Mouse (Mus musculus): ENCODE results near the gene Prss36. TPM values are rescaled to one million over a fixed set of nuclear protein-coding genes. Genes with fewer than 3 reads are reported as not detected.

Prss36 gene
- polyA plus RNA-seq (2016; fragmentation: Nextera tagmentation; extraction: Ambion mirVana), result 9.6 and 10.7 TPM in 2 replicates

DNA sequence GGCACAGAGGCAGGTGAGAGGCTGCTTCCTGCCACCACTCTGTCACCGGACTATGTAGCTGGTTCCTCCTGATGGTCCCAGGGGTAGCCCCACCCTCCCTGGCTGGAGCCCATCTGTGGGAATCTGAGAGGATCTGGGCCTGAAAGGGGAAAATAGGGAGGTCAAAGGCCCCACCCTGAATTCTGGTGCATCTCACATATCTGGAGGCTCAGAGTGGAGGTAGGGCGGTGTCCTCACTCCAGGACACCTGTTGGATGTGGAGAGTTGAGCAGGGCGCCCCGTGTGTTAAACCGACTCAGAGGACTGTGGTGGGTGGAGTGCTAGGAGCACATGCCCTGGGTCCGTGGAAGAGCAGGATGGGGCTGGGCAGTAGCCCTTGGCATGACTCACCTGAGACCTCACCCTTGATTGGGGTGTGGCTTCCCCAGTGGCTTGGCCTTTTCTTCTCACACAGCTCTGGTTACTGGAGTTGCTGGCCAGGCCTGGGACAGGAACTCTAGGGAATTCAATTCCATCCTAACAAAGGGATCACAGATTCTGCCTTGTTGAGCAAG, at the start of gene Prss36:
TSS of gene Prss36 (minus strand) at position 256 of the 554 bp plus-strand sequence.
- H3K9me3 ChIP-seq, result no peaks in the 10 kb centered on the region
- ATAC-seq (ENCODE audit: insufficient number of reproducible peaks, insufficient read depth, low FRiP score, low TSS enrichment, low read depth), result no peak
- WGBS, result 78% methylated on average over 6 of the region's 6 CpGs
- no peak within 1 kb of the TSS for H3K4me2 ChIP-seq
- peaks cover 46% of the 10 kb centered on the region for H3K27me3 ChIP-seq
- H3K4me1 ChIP-seq (replicated peaks), result peaks cover 4% of the 10 kb centered on the region; the same call in 1 of the 2 replicates
- no peak within 1 kb of the TSS for H3K4me3 ChIP-seq (replicated peaks)
- no peaks in the 10 kb centered on the region for H3K36me3 ChIP-seq
- no peak within 1 kb of the TSS for H3K9ac ChIP-seq (replicated peaks)
- no peak within 1 kb of the TSS for H3K27ac ChIP-seq

DNA sequence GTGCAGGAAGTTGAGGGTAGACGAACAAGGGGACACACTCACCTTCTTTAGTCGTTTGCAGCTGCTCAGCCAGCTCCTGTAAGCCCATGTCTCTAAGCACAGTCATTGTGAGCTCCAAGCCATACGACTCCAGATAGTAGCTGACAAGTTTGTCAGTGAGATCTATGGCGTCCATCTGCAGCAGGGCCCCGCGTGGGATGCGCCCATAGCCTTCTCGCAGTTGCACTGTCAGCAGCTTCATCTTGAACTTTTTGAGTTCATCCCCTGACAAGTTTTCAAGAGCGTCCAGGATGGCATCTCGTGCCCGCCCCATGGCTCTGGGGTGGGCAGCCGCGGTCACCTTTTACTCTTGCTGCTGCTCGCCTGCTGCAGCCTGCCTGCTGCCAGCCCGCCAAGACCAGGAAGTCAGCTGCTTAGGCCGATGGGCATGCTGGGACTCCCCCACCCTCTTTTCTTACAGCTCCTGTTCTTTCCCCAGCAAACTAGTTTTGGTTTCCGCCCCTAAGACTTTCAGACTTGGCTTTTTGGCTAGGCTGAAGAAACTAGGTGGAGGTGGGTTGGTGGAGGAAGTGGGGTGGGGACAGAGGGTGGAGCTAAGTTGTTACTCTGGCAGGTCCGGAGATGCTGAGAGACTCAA, 46.9 kb upstream of the Prss36 start, which contains the start of gene Pycard:
TSS of gene Pycard (minus strand) at position 527 of the 637 bp plus-strand sequence.
- ATAC-seq (ENCODE audit: insufficient number of reproducible peaks, insufficient read depth, low FRiP score, low TSS enrichment, low read depth), result no peak
- Histone ChIP-seq H3K9ac (replicated peaks) (peak within 1 kb of the TSS; percentile 44; the same call in 1 of the 2 replicates), H3K4me2 (peak within 1 kb of the TSS; percentile 55)

DNA sequence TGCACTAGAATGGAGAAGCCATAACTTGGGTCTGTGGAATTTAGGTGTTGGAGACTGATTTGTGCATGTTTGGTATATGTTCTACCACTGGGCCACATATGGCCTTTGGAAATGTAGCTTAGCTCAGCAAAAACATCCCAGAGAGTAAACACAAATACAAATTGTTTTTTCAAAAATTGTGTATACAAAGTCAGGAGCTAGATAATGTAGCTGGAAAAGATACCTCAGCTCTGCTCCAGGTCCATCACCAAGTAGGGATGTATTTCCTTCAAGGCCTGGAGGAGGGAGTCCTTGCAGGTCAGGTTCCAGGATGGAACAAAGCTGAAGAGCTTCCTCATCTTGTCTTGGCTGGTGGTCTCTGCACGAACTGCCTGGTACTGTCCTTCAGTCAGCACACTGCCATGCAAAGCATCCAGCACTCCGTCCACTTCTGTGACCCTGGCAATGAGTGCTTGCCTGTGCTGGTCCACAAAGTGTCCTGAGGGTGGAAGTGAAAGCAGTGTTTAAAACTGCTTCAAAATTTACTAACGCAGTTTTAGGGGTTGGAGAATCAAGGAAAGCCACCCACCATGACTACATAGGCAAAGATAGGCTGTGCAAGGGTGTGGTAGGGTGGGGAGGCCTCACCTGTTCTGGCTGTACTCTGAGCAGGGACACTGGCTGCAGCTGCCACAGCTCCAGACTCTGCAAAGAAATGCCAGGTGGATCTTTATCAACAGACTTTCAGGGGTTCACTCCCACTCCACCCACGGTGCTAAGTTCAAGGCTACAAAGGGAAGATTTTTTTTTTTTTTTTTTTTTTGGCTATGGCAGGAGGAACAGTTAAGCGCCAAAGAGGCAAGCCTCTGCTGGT, 46.2 kb upstream of the Prss36 start:
- no peaks in the 10 kb centered on the region for H3K27me3 ChIP-seq
- ATAC-seq (ENCODE audit: insufficient number of reproducible peaks, insufficient read depth, low FRiP score, low TSS enrichment, low read depth), result no peak
- peak overlapping the region; percentile 67; the same call in 1 of the 2 replicates for H3K27ac ChIP-seq
- H3K4me2 ChIP-seq, result peak overlapping the region; percentile 55
- H3K36me3 ChIP-seq, result peaks cover 38% of the 10 kb centered on the region
- H3K9ac ChIP-seq (replicated peaks), result peak overlapping the region; percentile 44; the same call in 1 of the 2 replicates
- peaks cover 5% of the 10 kb centered on the region; the same call in 1 of the 2 replicates for H3K4me1 ChIP-seq (replicated peaks)
- H3K4me3 ChIP-seq (replicated peaks), result no peak overlapping the region
- WGBS, result 47% methylated on average over 5 of the region's 5 CpGs
- H3K9me3 ChIP-seq, result no peaks in the 10 kb centered on the region

More for the DNA sequence above, 46.9 kb upstream of the Prss36 start, which contains the start of gene Pycard:
- H3K4me3 ChIP-seq (replicated peaks), result peak within 1 kb of the TSS; percentile 28
- 17% methylated on average over 18 of the region's 18 CpGs for WGBS
- no peaks in the 10 kb centered on the region for H3K27me3 ChIP-seq
- H3K9me3 ChIP-seq, result no peaks in the 10 kb centered on the region
- peaks cover 31% of the 10 kb centered on the region for H3K36me3 ChIP-seq
- peak within 1 kb of the TSS; percentile 67 for H3K27ac ChIP-seq
- peaks cover 5% of the 10 kb centered on the region; the same call in 1 of the 2 replicates for H3K4me1 ChIP-seq (replicated peaks)

DNA sequence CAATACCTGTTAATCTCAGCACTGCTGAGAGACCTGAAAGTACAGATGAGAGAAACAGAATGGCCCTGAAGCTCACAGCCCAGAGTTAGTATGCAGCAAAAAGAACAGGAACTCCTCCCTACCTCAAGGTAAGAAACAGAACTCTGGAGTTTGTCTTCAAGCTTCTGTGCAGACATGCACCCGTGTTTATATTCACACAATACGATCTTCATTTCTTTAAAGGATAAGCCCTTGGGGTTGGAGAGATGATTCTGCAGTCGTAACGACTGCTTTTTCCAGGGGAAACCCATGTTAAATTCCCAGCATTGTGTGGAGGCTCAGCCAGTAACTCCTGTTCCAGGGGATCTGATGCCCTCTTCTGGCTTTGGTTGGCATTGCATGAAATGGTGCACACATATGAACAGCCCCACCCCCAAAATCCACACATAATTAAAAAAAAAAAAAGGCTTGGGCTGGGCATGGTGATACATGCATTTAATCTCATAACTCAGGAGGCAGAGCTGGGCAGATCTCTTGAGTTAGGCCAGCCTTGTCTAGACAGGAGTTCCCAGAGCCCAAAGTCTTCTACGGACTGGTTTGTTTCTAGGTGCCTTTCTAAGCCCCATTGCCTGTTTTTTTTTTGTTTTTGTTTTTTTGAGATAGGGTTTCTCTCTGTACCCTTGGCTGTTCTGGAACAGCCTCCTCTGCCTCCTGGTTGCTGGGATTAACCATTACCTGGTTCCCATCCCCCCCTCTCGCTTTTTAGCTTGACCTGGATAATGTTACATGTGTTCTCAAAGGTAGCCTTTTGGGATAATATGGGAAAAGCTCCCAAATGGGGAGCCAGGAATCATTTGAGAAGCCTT, 45.3 kb upstream of the Prss36 start:
- Histone ChIP-seq H3K9ac (replicated peaks) (no peak overlapping the region), H3K4me2 (no peak overlapping the region), H3K36me3 (peaks cover 47% of the 10 kb centered on the region), H3K27me3 (no peaks in the 10 kb centered on the region), H3K27ac (peak overlapping the region; percentile 35; the same call in 1 of the 2 replicates), H3K4me3 (replicated peaks) (no peak overlapping the region), H3K9me3 (no peaks in the 10 kb centered on the region), H3K4me1 (replicated peaks) (peaks cover 5% of the 10 kb centered on the region; the same call in 1 of the 2 replicates)
- peak; percentile 56 for ATAC-seq (ENCODE audit: insufficient number of reproducible peaks, insufficient read depth, low FRiP score, low TSS enrichment, low read depth)
- WGBS, result 49% methylated on average over 6 of the region's 6 CpGs

DNA sequence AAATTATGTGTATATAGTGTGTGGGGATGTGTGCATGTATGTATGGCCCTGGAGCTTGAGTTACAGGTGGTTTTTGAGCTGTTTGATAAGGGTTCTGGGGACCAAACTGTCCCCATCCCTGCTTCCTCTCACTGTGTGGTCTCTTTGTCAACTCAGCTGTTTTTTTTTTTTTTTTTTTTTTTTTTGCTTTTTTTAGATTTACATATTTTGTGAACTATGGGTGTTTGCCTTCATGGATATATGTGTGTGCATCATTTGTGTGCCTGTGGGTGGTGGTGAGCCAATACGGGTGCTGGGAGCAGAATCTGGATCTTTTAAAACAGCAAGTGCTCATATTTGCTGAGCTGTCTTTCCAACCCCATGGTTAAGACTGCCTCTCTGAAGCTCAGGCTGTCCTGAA, 42.4 kb upstream of the Prss36 start:
- Histone ChIP-seq H3K4me3 (replicated peaks) (no peak overlapping the region), H3K36me3 (peaks cover 76% of the 10 kb centered on the region), H3K27ac (no peak overlapping the region), H3K4me1 (replicated peaks) (peaks cover 5% of the 10 kb centered on the region; the same call in 1 of the 2 replicates), H3K9me3 (no peaks in the 10 kb centered on the region), H3K4me2 (no peak overlapping the region), H3K27me3 (no peaks in the 10 kb centered on the region), H3K9ac (replicated peaks) (no peak overlapping the region)
- no peak for ATAC-seq (ENCODE audit: insufficient number of reproducible peaks, insufficient read depth, low FRiP score, low TSS enrichment, low read depth)
- WGBS, result 100% methylated on average over 1 of the region's 1 CpGs

DNA sequence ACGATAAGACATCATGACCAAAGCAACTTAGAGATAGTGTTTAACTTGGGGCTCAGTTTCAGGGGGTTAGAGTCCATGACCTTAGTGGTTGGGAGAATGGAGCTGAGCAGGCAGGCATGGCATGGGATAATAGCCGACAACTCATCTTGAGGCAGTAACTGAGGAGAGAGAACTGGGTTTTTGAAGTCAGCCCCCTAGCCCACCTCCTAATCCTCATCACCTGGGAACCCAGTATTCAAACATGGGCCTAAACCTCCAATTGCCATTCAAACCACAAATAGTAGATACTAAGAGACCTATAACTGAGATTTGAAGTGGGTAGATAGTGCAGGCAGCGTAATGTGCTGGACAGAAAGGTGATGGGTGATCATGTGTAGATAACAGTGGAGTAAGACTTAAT, 34.1 kb upstream of the Prss36 start:
- WGBS, result 91% methylated on average over 3 of the region's 3 CpGs
- H3K4me1 ChIP-seq (replicated peaks), result no peaks in the 10 kb centered on the region
- H3K9me3 ChIP-seq, result no peaks in the 10 kb centered on the region
- peaks cover 99% of the 10 kb centered on the region for H3K36me3 ChIP-seq
- ATAC-seq (ENCODE audit: insufficient number of reproducible peaks, insufficient read depth, low FRiP score, low TSS enrichment, low read depth), result no peak
- H3K4me2 ChIP-seq, result no peak overlapping the region
- no peak overlapping the region for H3K27ac ChIP-seq
- H3K27me3 ChIP-seq, result no peaks in the 10 kb centered on the region
- H3K4me3 ChIP-seq (replicated peaks), result no peak overlapping the region
- H3K9ac ChIP-seq (replicated peaks), result no peak overlapping the region

DNA sequence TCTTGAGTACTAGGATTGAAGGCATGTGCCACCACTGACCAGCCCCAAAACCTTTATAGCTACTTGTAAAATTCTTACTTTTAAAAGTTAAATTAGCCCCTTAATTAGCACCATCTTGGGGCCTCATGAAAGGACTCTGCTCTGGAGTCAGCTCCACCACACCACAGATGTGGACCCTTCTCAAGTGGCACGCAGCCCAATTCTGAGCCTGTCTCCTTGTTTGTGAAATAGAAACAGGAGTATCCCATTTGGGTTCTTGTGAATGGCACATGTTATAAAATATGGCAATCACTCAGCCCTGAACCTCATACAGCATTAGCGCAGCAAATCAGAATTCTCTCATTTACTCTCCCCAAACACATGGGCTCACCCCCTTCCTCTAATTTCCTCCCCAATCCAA, 32.3 kb upstream of the Prss36 start:
- no peaks in the 10 kb centered on the region for H3K9me3 ChIP-seq
- no peak overlapping the region for H3K4me2 ChIP-seq
- 83% methylated on average over 2 of the region's 2 CpGs for WGBS
- no peak for ATAC-seq (ENCODE audit: insufficient number of reproducible peaks, insufficient read depth, low FRiP score, low TSS enrichment, low read depth)
- no peaks in the 10 kb centered on the region for H3K4me1 ChIP-seq (replicated peaks)
- no peaks in the 10 kb centered on the region for H3K27me3 ChIP-seq
- H3K4me3 ChIP-seq (replicated peaks), result no peak overlapping the region
- no peak overlapping the region for H3K27ac ChIP-seq
- peaks cover 99% of the 10 kb centered on the region for H3K36me3 ChIP-seq
- H3K9ac ChIP-seq (replicated peaks), result no peak overlapping the region

DNA sequence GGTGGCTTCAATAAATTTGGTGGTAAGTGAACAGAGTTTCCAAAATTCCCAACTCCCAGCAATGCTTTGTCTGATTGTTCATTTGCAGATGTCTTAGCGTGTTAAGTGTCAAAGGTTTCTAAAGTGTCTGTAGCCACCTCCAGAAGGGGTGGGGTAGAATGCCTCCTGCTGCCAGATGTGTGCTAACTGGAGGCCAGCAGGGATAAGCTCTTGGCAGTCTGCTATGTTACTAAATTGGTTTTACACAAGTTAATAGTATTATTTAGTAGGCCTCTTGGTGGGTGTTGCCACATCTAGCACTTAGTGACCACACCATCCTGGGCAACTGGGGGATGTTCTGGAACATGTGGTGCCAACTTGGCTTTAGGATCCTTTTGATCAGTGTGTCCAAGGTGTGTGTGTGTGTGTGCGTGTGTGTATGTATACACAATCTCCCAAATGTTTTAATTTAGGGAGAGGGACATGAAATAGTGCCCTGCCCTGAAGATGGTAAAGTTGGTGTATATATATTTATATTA, 27.9 kb upstream of the Prss36 start:
- WGBS, result 87% methylated on average over 2 of the region's 2 CpGs
- no peak for ATAC-seq (ENCODE audit: insufficient number of reproducible peaks, insufficient read depth, low FRiP score, low TSS enrichment, low read depth)

DNA sequence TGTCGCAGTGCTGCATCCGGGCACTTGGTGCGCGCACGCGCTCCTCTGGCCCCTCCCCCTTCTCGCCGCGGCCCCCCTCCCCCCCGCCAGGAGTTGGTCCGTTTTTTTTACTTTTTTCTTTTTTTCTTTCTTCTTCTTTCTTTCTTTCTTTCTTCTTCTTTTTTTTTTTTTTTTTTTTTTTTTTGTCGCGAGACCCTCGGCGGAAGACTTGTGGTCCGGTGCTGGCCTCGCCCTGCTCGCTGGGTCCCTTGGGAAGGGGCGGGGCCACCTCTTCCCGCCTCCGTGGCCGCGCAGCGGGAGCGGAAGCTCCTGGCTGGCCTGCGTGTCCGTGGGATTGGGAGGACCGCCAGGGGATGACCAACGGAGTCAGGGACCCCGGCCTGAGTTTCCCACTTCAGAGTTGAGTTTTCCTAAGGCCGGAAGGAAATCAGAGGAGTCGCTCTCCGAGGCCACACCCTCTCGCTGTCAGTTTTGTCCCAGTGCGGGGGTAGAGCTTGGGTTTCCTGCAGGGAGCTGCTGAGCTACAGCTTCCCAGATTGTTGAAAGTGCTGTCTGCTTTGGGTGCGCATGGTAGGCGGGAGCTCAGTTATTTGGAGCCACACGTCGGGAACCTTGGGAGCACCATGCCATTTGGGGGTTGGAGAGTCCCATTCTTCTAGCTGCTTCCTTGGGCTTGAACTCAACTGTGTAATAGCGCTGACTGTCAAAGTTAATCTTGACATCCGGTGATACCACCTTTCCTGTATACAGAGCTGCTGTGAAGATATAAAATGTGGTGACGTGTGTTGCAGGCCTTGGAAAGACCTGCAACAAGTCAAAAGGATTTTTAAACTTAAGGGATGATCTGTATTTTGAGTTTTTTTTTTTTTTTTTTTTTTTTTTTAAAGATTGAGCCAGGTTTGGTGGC, 21.6 kb upstream of the Prss36 start:
- H3K27me3 ChIP-seq, result no peaks in the 10 kb centered on the region
- peaks cover 13% of the 10 kb centered on the region for H3K4me1 ChIP-seq (replicated peaks)
- H3K36me3 ChIP-seq, result peaks cover 39% of the 10 kb centered on the region
- WGBS, result under 1% methylated on average over 41 of the region's 42 CpGs
- H3K9me3 ChIP-seq, result no peaks in the 10 kb centered on the region
- peak overlapping the region; percentile 99 for H3K9ac ChIP-seq (replicated peaks)
- ATAC-seq (ENCODE audit: insufficient number of reproducible peaks, insufficient read depth, low FRiP score, low TSS enrichment, low read depth), result peak; percentile 38; the same call in 1 of the 2 replicates
- peak overlapping the region; percentile 89 for H3K4me2 ChIP-seq
- peak overlapping the region; percentile 93 for H3K4me3 ChIP-seq (replicated peaks)
- peak overlapping the region; percentile 98 for H3K27ac ChIP-seq

More for the DNA sequence above, 27.9 kb upstream of the Prss36 start:
- Histone ChIP-seq H3K27me3 (no peaks in the 10 kb centered on the region), H3K36me3 (peaks cover 99% of the 10 kb centered on the region), H3K9ac (replicated peaks) (no peak overlapping the region), H3K27ac (no peak overlapping the region), H3K4me1 (replicated peaks) (peaks cover 2% of the 10 kb centered on the region), H3K9me3 (no peaks in the 10 kb centered on the region), H3K4me3 (replicated peaks) (no peak overlapping the region), H3K4me2 (no peak overlapping the region)
